Mouse (Mus musculus) layer of hippocampus, adult 6 months (tissue): ENCODE measurements around the gene Yipf2. TPM values are rescaled to one million over a fixed set of nuclear protein-coding genes. Genes with fewer than 3 reads are reported as not detected.

Experiments
- long read RNA-seq, 2 experiments: library from polyadenylated mRNA; unstranded; transcript quantifications; one replicate each; pipeline ENCODE4 v2.0.0; 2019 to 2020
- microRNA-seq: library from miRNA; unstranded; fragments of <30 nt; microRNA quantifications from one replicate; pipeline ENCODE4 v1.2.0, GENCODE M21; 2020
- polyA plus RNA-seq: library from polyadenylated mRNA; unstranded; fragments of <200 nt; fragmentation: Nextera tagmentation; gene quantifications from 2 replicates; pipeline ENCODE4 v1.2.3, GENCODE M21; 2021

Yipf2 gene
- polyA plus RNA-seq: 15.1 and 15.9 TPM in 2 replicates
- long read RNA-seq, experiment 1, partial matches to known transcripts: 9 of 25 reads
- long read RNA-seq, experiment 1, other reads (novel, unspliced or antisense): 10 of 25 reads
- long read RNA-seq, experiment 2, transcript Yipf2-201 (8 exons, 2,174 nt): major isoform, 22 of 85 reads
- long read RNA-seq, experiment 2, transcript Yipf2-204 (9 exons, 1,883 nt): minor isoform, 5 of 85 reads
- long read RNA-seq, experiment 2, transcript Yipf2-202 (10 exons, 1,894 nt): minor isoform, 7 of 85 reads
- long read RNA-seq, experiment 2, transcript Yipf2-203 (9 exons, 2,014 nt): minor isoform, 8 of 85 reads
- long read RNA-seq, experiment 2, partial matches to known transcripts: 30 of 85 reads
- long read RNA-seq, experiment 2, other reads (novel, unspliced or antisense): 13 of 85 reads

DNA sequence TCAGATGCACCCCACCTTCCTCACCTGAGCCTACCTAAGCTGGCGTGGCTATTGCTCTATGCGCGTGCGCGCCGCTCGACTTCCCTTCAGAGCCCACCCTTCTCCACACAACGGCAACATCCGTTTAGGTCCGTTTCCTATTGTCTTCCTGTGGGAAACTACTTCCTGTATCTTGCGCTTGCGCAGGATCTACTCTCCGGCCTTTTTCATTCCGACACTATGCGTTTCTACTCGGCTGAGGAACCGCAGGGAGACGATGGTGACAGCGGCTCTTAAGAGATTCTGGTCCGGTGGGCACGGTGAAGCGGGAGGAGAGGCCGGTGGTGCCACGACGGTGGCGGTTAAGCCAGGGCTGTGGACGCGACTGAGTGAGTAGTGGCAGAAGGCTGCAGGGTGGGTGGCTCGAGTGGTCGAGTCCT lies at the start of gene Yipf2, which contains the start of gene Timm29:
Gene Yipf2, minus strand, starts transcription at position 126 of the 419 bp plus-strand sequence.
Gene Timm29, plus strand, starts transcription at position 20 of the 419 bp plus-strand sequence.

DNA sequence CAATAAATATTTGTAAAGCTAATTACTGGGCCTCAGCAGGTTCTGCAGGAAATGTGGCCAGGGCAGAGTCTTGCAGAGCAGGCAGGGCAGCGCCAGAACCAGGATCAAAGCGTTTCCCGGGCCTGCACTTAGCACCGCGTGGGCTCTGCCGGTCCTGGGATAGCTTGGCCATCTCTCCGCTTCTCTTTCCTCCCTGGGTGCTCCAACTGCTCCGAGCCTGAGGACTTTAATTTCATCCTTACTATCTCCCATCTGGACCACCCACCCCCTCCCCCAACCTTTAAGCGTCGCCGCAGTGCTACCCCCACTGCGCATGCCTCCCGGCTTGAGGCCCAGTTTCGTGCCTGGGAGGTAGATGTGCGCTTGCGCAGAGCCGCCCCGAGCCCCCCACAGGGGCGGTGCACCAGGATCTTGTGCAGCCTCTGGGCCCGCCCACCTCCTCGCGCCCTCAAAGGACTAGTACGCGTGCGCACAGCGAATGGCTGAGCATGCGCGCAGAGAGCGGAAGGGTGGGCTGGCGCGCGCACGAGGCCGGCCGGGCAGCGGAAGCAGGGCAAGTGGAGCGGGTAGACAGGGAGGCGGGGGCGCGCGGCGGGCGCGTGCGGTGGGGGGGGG lies 23.1 kb upstream of the Yipf2 start, which contains the start of gene Smarca4:
Gene Smarca4, plus strand, starts transcription at position 553 of the 615 bp plus-strand sequence.

DNA sequence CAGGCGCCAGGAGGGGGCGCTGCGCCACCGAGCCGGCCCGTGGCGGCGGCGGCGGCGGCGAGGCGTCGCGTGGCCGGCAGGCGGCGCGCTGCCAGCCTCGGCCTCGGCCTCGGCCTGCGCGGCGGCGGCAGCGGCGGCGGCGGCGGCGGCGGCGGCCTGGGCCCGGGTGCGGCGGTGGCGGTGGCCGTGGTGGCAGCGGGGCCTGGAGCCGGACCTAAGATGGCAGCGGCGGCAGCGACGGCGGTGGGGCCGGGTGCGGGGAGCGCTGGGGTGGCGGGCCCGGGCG lies 45.9 kb downstream of the Yipf2 start, which contains the start of gene Carm1:
Gene Carm1, plus strand, starts transcription at position 106 of the 286 bp plus-strand sequence.

Small RNAs within 50 kb of the gene (microRNA-seq; reads per million reads assigned to microRNA genes)
- gene Mir1946b: not detected

Other genes with a start within 250 kb of the Yipf2 start
- 102 and 148 TPM in 2 replicates for gene Ilf3, start 225.0 kb downstream of the Yipf2 start, polyA plus RNA-seq
- gene Qtrt1, start 181.0 kb downstream of the Yipf2 start, polyA plus RNA-seq: 19.7 and 20.8 TPM in 2 replicates
- gene Dnm2, start 167.9 kb downstream of the Yipf2 start, polyA plus RNA-seq: 23.4 and 27.0 TPM in 2 replicates
- 32.1 and 34.7 TPM in 2 replicates for gene Tmed1, start 82.6 kb downstream of the Yipf2 start, polyA plus RNA-seq
- gene AB124611, start 66.7 kb downstream of the Yipf2 start, polyA plus RNA-seq: 0.28 and 0.41 TPM in 2 replicates
- 6.5 and 7.8 TPM in 2 replicates for gene Carm1, start 45.9 kb downstream of the Yipf2 start, polyA plus RNA-seq
- gene Timm29, start 106 bp downstream of the Yipf2 start, polyA plus RNA-seq: 39.3 and 42.6 TPM in 2 replicates
- gene Smarca4, start 23.3 kb upstream of the Yipf2 start, polyA plus RNA-seq: 28.6 and 29.2 TPM in 2 replicates
- 3.0 and 4.8 TPM in 2 replicates for gene Ldlr, start 130.7 kb upstream of the Yipf2 start, polyA plus RNA-seq
- 2.6 and 3.9 TPM in 2 replicates for gene Spc24, start 167.5 kb upstream of the Yipf2 start, polyA plus RNA-seq
- gene Kank2, start 205.9 kb upstream of the Yipf2 start, polyA plus RNA-seq: 2.1 and 2.6 TPM in 2 replicates
- not detected in 2 replicates for gene Angptl8, start 242.7 kb upstream of the Yipf2 start, polyA plus RNA-seq